Mouse (Mus musculus) MEL (cell line): Measurements from ENCODE around the gene Epb41l5. TPM values are rescaled to one million over a fixed set of nuclear protein-coding genes. Genes with fewer than 3 reads are reported as not detected.

Experiments used
- DNase-seq: peaks from one replicate; pipeline ENCODE4 v3.0.0; 2011; ENCODE audit warnings: low read depth, low spot score
- H3K27ac ChIP-seq: 2 replicates; pipeline ENCODE4 v1.5.1; 2012; ENCODE audit warnings: low read depth, mild to moderate bottlenecking, control low read depth, low read length, moderate library complexity; ENCODE audit not compliant: control insufficient read depth
- H3K27me3 ChIP-seq, 2 experiments: fragments of 150-350 bp in 1 of 2; sonication (generic) in 1 of 2; 2 replicates each; pipeline ENCODE4 v1.6.1; 2012; ENCODE audit warnings: low read length in 2 of 2, mild to moderate bottlenecking in 2 of 2, improper control_type of control experiment in 1 of 2, moderate library complexity in 1 of 2; ENCODE audit not compliant: insufficient read depth in 2 of 2, control insufficient read depth in 1 of 2
- H3K36me3 ChIP-seq, 2 experiments: 2 replicates each; pipeline ENCODE4 v1.6.1; 2012 to 2014; ENCODE audit warnings: low read length in 2 of 2, improper control_type of control experiment in 1 of 2, inconsistent platforms in 1 of 2, mild to moderate bottlenecking in 1 of 2; ENCODE audit not compliant: insufficient read depth in 2 of 2, control insufficient read depth in 1 of 2
- H3K4me1 ChIP-seq, 2 experiments: fragments of 150-350 bp in 1 of 2; sonication (generic) in 1 of 2; 2 replicates each; pipeline ENCODE4 v1.6.1; 2012; ENCODE audit warnings: low read length in 2 of 2, improper control_type of control experiment in 1 of 2, mild to moderate bottlenecking in 1 of 2; ENCODE audit not compliant: insufficient read depth in 2 of 2, control insufficient read depth in 1 of 2
- H3K4me3 ChIP-seq, 2 experiments: fragments of 150-350 bp in 1 of 2; sonication (generic) in 1 of 2; 2 replicates each; pipeline ENCODE4 v1.5.1; 2012; ENCODE audit warnings: low read depth in 2 of 2, low read length in 2 of 2, mild to moderate bottlenecking in 2 of 2, moderate library complexity in 2 of 2, control low read depth in 1 of 2, improper control_type of control experiment in 1 of 2; ENCODE audit not compliant: control insufficient read depth in 1 of 2, insufficient read depth in 1 of 2
- H3K79me2 ChIP-seq: 2 replicates; pipeline ENCODE4 v1.6.1; 2012; ENCODE audit warnings: mild to moderate bottlenecking, low read length, moderate library complexity; ENCODE audit not compliant: control insufficient read depth, poor library complexity, insufficient read depth
- H3K9ac ChIP-seq: 2 replicates; pipeline ENCODE4 v1.6.1; 2012; ENCODE audit warnings: low read depth, mild to moderate bottlenecking, control low read depth, low read length, moderate library complexity; ENCODE audit not compliant: control insufficient read depth, poor library complexity, severe bottlenecking
- H3K9me3 ChIP-seq: fragments of 150-350 bp; sonication (generic); replicated peaks from 2 replicates; pipeline ENCODE4 v1.6.1; 2012; ENCODE audit warnings: mild to moderate bottlenecking, low read length, improper control_type of control experiment, moderate library complexity; ENCODE audit not compliant: insufficient read depth
- BHLHE40 ChIP-seq: IDR thresholded peaks from 2 replicates; pipeline ENCODE4 v1.6.1; 2012; ENCODE audit warnings: low read depth, mild to moderate bottlenecking, inconsistent platforms, low read length, improper control_type of control experiment, borderline replicate concordance
- CTCF ChIP-seq, 3 experiments: IDR thresholded peaks in 2 of 3; conservative IDR thresholded peaks in 1 of 3; 2 replicates each; pipeline ENCODE4 v1.5.1; 2011 to 2012; ENCODE audit warnings: low read length in 3 of 3, low read depth in 2 of 3, mild to moderate bottlenecking in 2 of 3, improper control_type of control experiment in 1 of 3, inconsistent platforms in 1 of 3, mixed read lengths in 1 of 3, moderate library complexity in 1 of 3; ENCODE audit not compliant: control insufficient read depth in 1 of 3, insufficient read depth in 1 of 3, poor library complexity in 1 of 3, severe bottlenecking in 1 of 3
- ELF1 ChIP-seq: IDR thresholded peaks from 2 replicates; pipeline ENCODE4 v1.6.1; 2014; ENCODE audit warnings: low read depth, mild to moderate bottlenecking, inconsistent platforms, low read length, improper control_type of control experiment, moderate library complexity
- EP300 ChIP-seq, 2 experiments: IDR thresholded peaks; 2 replicates each; pipeline ENCODE4 v1.6.1; 2011; ENCODE audit warnings: improper control_type of control experiment in 2 of 2, low read length in 2 of 2, low read depth in 1 of 2, mild to moderate bottlenecking in 1 of 2
- ETS1 ChIP-seq: IDR thresholded peaks from 2 replicates; pipeline ENCODE4 v1.6.1; 2012; ENCODE audit warnings: low read depth, mild to moderate bottlenecking, inconsistent platforms, low read length, improper control_type of control experiment, moderate library complexity
- GABPA ChIP-seq: IDR thresholded peaks from 2 replicates; pipeline ENCODE4 v1.6.1; 2012; ENCODE audit warnings: low read depth, mild to moderate bottlenecking, inconsistent platforms, low read length, improper control_type of control experiment, moderate library complexity
- KAT2A ChIP-seq: conservative IDR thresholded peaks from 2 replicates; pipeline ENCODE4 v1.6.1; 2012; ENCODE audit warnings: low read depth, low read length, improper control_type of control experiment, inconsistent platforms
- MAFK ChIP-seq: IDR thresholded peaks from 2 replicates; pipeline ENCODE4 v1.6.1; 2011; ENCODE audit warnings: low read depth, mild to moderate bottlenecking, low read length, improper control_type of control experiment, borderline replicate concordance
- MEF2A ChIP-seq: IDR thresholded peaks from 2 replicates; pipeline ENCODE4 v1.6.1; 2014; ENCODE audit warnings: low read depth, mild to moderate bottlenecking, inconsistent platforms, low read length, improper control_type of control experiment; ENCODE audit not compliant: poor library complexity, insufficient replicate concordance, severe bottlenecking; ENCODE audit errors: extremely low read depth
- MYC ChIP-seq: IDR thresholded peaks from 2 replicates; pipeline ENCODE4 v1.6.1; 2011; ENCODE audit warnings: low read depth, mild to moderate bottlenecking, low read length, improper control_type of control experiment, moderate library complexity
- NELFE ChIP-seq: IDR thresholded peaks from 2 replicates; pipeline ENCODE4 v1.6.1; 2011; ENCODE audit warnings: low read depth, low read length, improper control_type of control experiment
- NRF1 ChIP-seq: IDR thresholded peaks from 2 replicates; pipeline ENCODE4 v1.6.1; 2014; ENCODE audit warnings: low read depth, mild to moderate bottlenecking, inconsistent platforms, low read length, improper control_type of control experiment, moderate library complexity; ENCODE audit not compliant: poor library complexity, insufficient read depth, severe bottlenecking
- POLR2A ChIP-seq, 2 experiments: IDR thresholded peaks; 2 replicates each; pipeline ENCODE4 v1.6.1; 2011 to 2012; ENCODE audit warnings: low read length in 2 of 2, mild to moderate bottlenecking in 2 of 2, control low read depth in 1 of 2, improper control_type of control experiment in 1 of 2, low read depth in 1 of 2, moderate library complexity in 1 of 2; ENCODE audit not compliant: control insufficient read depth in 1 of 2, insufficient read depth in 1 of 2, poor library complexity in 1 of 2
- POLR2AphosphoS2 ChIP-seq: IDR thresholded peaks from 2 replicates; pipeline ENCODE4 v1.6.1; 2011; ENCODE audit warnings: low read length, improper control_type of control experiment
- RAD21 ChIP-seq: IDR thresholded peaks from 2 replicates; pipeline ENCODE4 v1.6.1; 2011; ENCODE audit warnings: mild to moderate bottlenecking, low read depth, low read length, improper control_type of control experiment
- SIN3A ChIP-seq: IDR thresholded peaks from 2 replicates; pipeline ENCODE4 v1.6.1; 2012; ENCODE audit warnings: low read length, improper control_type of control experiment, inconsistent platforms
- SMC3 ChIP-seq: IDR thresholded peaks from 2 replicates; pipeline ENCODE4 v1.6.1; 2011; ENCODE audit warnings: low read depth, low read length, improper control_type of control experiment
- TCF12 ChIP-seq: IDR thresholded peaks from 2 replicates; pipeline ENCODE4 v1.6.1; 2014; ENCODE audit warnings: low read depth, mild to moderate bottlenecking, inconsistent platforms, low read length, improper control_type of control experiment, moderate library complexity
- USF2 ChIP-seq, 2 experiments: IDR thresholded peaks; 2 replicates each; pipeline ENCODE4 v1.6.1; 2011 to 2012; ENCODE audit warnings: improper control_type of control experiment in 2 of 2, low read length in 2 of 2, borderline replicate concordance in 1 of 2, inconsistent platforms in 1 of 2, low read depth in 1 of 2, mild to moderate bottlenecking in 1 of 2; ENCODE audit not compliant: insufficient read depth in 1 of 2
- ZC3H11A ChIP-seq: IDR thresholded peaks from 2 replicates; pipeline ENCODE4 v1.6.1; 2012; ENCODE audit warnings: low read depth, mild to moderate bottlenecking, inconsistent platforms, low read length, improper control_type of control experiment
- ZKSCAN1 ChIP-seq: IDR thresholded peaks from 2 replicates; pipeline ENCODE4 v1.6.1; 2012; ENCODE audit warnings: low read depth, mild to moderate bottlenecking, inconsistent platforms, low read length, improper control_type of control experiment, moderate library complexity
- polyA plus RNA-seq, 2 experiments: library from polyadenylated mRNA; stranded (reverse) in 1 of 2; unstranded in 1 of 2; fragments of >175 nt in 1 of 2; fragments of >200 nt in 1 of 2; gene quantifications; 2 replicates each; pipeline versions ENCODE4 v1.2.1 to v1.2.4; 2012; ENCODE audit warnings: low replicate concordance in 2 of 2, low read depth in 1 of 2; ENCODE audit not compliant: insufficient read length in 2 of 2, insufficient read depth in 1 of 2, missing spikeins in 1 of 2
- total RNA-seq: library from RNA; depleted of rRNA; stranded (reverse); fragments of 300-350 nt; gene quantifications from 2 replicates; pipeline ENCODE4 v1.2.3, GENCODE M21; 2012

Epb41l5 gene
- total and polyA plus RNA-seq, 3 experiments, result 7.0 to 8.8 TPM; not detected in 1

- no peak for DNase-seq
- Histone ChIP-seq H3K9ac (no peak overlapping the region), H3K4me3 (no peak overlapping the region), H3K36me3 (no peaks in the 10 kb centered on the region; a peak in 1 of 4 replicates), H3K27ac (no peak overlapping the region), H3K79me2 (no peaks in the 10 kb centered on the region), H3K4me1 (no peaks in the 10 kb centered on the region), H3K27me3 (no peaks in the 10 kb centered on the region), H3K9me3 (no peaks in the 10 kb centered on the region)
- TF ChIP-seq EP300 (IDR thresholded peaks at IDR 0.05; ENCODE audit: low read depth in 1 of 2, low read length in 2 of 2), result no peak
- TF ChIP-seq USF2 (IDR thresholded peaks at IDR 0.05; ENCODE audit: borderline replicate concordance in 1 of 2, insufficient read depth in 1 of 2, low read depth in 1 of 2, low read length in 2 of 2), result no peak
- no peak for TF ChIP-seq ELF1
Measured at GRCm38 (mm10) chr1:119549327-119549689, 99.5 kb downstream of the Epb41l5 start.

GRCm38 (mm10) chr1:119548668-119549326, 100.0 kb downstream of the Epb41l5 start:
- H3K27ac ChIP-seq, result no peak overlapping the region
- no peaks in the 10 kb centered on the region for H3K9me3 ChIP-seq
- peak; percentile 84 for DNase-seq
- H3K4me1 ChIP-seq, result no peaks in the 10 kb centered on the region
- H3K27me3 ChIP-seq, result no peaks in the 10 kb centered on the region
- no peak overlapping the region for H3K9ac ChIP-seq
- TF ChIP-seq POLR2AphosphoS2, result no peak
- TF ChIP-seq SIN3A, result 0 out of 2 replicates have a peak, but pooled peaks have one; percentile 22
- TF ChIP-seq ZC3H11A, result peak; percentile 78
- peak; percentile 93 for TF ChIP-seq SMC3
- TF ChIP-seq MYC, result no peak
- TF ChIP-seq CTCF (IDR thresholded peaks at IDR 0.05 in 2 of 3, conservative IDR thresholded peaks at IDR 0.05 in 1 of 3; ENCODE audit: control insufficient read depth in 1 of 3, insufficient read depth in 1 of 3, low read depth in 2 of 3, low read length in 3 of 3, poor library complexity in 1 of 3, severe bottlenecking in 1 of 3), result peak; percentile 65 to 98 (median 90)
- peak; percentile 96 for TF ChIP-seq RAD21
- TF ChIP-seq, all 39 proteins: peak for 5
- Histone ChIP-seq H3K79me2 (no peaks in the 10 kb centered on the region), H3K36me3 (no peaks in the 10 kb centered on the region; a peak in 1 of 4 replicates), H3K4me3 (no peak overlapping the region)

- no peaks in the 10 kb centered on the region for H3K9me3 ChIP-seq
- no peaks in the 10 kb centered on the region for H3K79me2 ChIP-seq
- no peak for DNase-seq
- H3K9ac ChIP-seq, result no peak overlapping the region
- H3K27ac ChIP-seq, result no peak overlapping the region
- no peak overlapping the region for H3K4me3 ChIP-seq
- TF ChIP-seq USF2 (IDR thresholded peaks at IDR 0.05; ENCODE audit: borderline replicate concordance in 1 of 2, insufficient read depth in 1 of 2, low read depth in 1 of 2, low read length in 2 of 2) (no peak), GABPA (no peak), TCF12 (no peak), KAT2A (no peak), ZKSCAN1 (no peak), SMC3 (no peak), CTCF (IDR thresholded peaks at IDR 0.05 in 2 of 3, conservative IDR thresholded peaks at IDR 0.05 in 1 of 3; ENCODE audit: control insufficient read depth in 1 of 3, insufficient read depth in 1 of 3, low read depth in 2 of 3, low read length in 3 of 3, poor library complexity in 1 of 3, severe bottlenecking in 1 of 3) (no peak), MAFK (no peak), POLR2AphosphoS2 (no peak), SIN3A (no peak), POLR2A (IDR thresholded peaks at IDR 0.05; ENCODE audit: control insufficient read depth in 1 of 2, insufficient read depth in 1 of 2, low read depth in 1 of 2, low read length in 2 of 2, poor library complexity in 1 of 2) (no peak), RAD21 (no peak), MEF2A (no peak), NRF1 (no peak), BHLHE40 (no peak), NELFE (no peak), ETS1 (no peak)
- no peaks in the 10 kb centered on the region for H3K27me3 ChIP-seq
- H3K4me1 ChIP-seq, result no peaks in the 10 kb centered on the region
- H3K36me3 ChIP-seq, result no peaks in the 10 kb centered on the region; a peak in 1 of 4 replicates
Measured at GRCm38 (mm10) chr1:119546490-119546889, 102.3 kb downstream of the Epb41l5 start.
